Mouse (Mus musculus): ENCODE results near the gene Stk39. TPM values are rescaled to one million over a fixed set of nuclear protein-coding genes. Genes with fewer than 3 reads are reported as not detected.
"Not testable (repeated sequence)": the region's sequence is repeated elsewhere in the genome, so short reads cannot be mapped to it uniquely, and the experiment has no call there.

Stk39 gene
- total RNA-seq, 2 experiments from 2014 or later = 24.1 to 24.3 TPM

GRCm38 (mm10) chr2:68244556-68244955 is 227.5 kb downstream of the Stk39 start:
- DNase-seq (ENCODE audit: low spot score in 2 of 2) = no peak

GRCm38 (mm10) chr2:68243879-68244553 is 228.1 kb downstream of the Stk39 start:
- DNase-seq (ENCODE audit: low spot score in 2 of 2) = no peak

GRCm38 (mm10) chr2:68243273-68243672 is 228.8 kb downstream of the Stk39 start:
- DNase-seq (ENCODE audit: low spot score in 2 of 2) = no peak

GRCm38 (mm10) chr2:68242069-68242468 is 230.0 kb downstream of the Stk39 start:
- DNase-seq (ENCODE audit: low spot score in 2 of 2) = no peak

- no peak for DNase-seq (ENCODE audit: low spot score in 2 of 2)
Observed at GRCm38 (mm10) chr2:68241640-68242039, 230.4 kb downstream of the Stk39 start.

- DNase-seq (ENCODE audit: low spot score in 2 of 2) = not testable (repeated sequence)
Observed at GRCm38 (mm10) chr2:68239415-68239814, 232.7 kb downstream of the Stk39 start.

- no peak for DNase-seq (ENCODE audit: low spot score in 2 of 2)
Observed at GRCm38 (mm10) chr2:68232929-68233328, 239.1 kb downstream of the Stk39 start.

GRCm38 (mm10) chr2:68229872-68230271 is 242.2 kb downstream of the Stk39 start:
- DNase-seq (ENCODE audit: low spot score in 2 of 2) = no peak

GRCm38 (mm10) chr2:68229081-68229480 is 243.0 kb downstream of the Stk39 start:
- DNase-seq (ENCODE audit: low spot score in 2 of 2) = no peak

- no peak for DNase-seq (ENCODE audit: low spot score in 2 of 2)
Observed at GRCm38 (mm10) chr2:68222227-68222873, 249.7 kb downstream of the Stk39 start.

GRCm38 (mm10) chr2:68221226-68221625 is 250.8 kb downstream of the Stk39 start:
- no peak for DNase-seq (ENCODE audit: low spot score in 2 of 2)

GRCm38 (mm10) chr2:68219823-68220222 is 252.2 kb downstream of the Stk39 start:
- DNase-seq (ENCODE audit: low spot score in 2 of 2) = no peak

- no peak for DNase-seq (ENCODE audit: low spot score in 2 of 2)
Observed at GRCm38 (mm10) chr2:68215176-68215575, 256.9 kb downstream of the Stk39 start.

- DNase-seq (ENCODE audit: low spot score in 2 of 2) = no peak
Observed at GRCm38 (mm10) chr2:68214400-68214799, 257.7 kb downstream of the Stk39 start.

GRCm38 (mm10) chr2:68211443-68211842 is 260.6 kb downstream of the Stk39 start:
- no peak for DNase-seq (ENCODE audit: low spot score in 2 of 2)

- no peak for DNase-seq (ENCODE audit: low spot score in 2 of 2)
Observed at GRCm38 (mm10) chr2:68196245-68196644, 275.8 kb downstream of the Stk39 start.

GRCm38 (mm10) chr2:68194444-68194843 is 277.6 kb downstream of the Stk39 start:
- no peak for DNase-seq (ENCODE audit: low spot score in 2 of 2)

- no peak for DNase-seq (ENCODE audit: low spot score in 2 of 2)
Observed at GRCm38 (mm10) chr2:68193465-68193837, 278.6 kb downstream of the Stk39 start.

- DNase-seq (ENCODE audit: low spot score in 2 of 2) = no peak
Observed at GRCm38 (mm10) chr2:68192605-68193464, 279.2 kb downstream of the Stk39 start.

- DNase-seq (ENCODE audit: low spot score in 2 of 2) = no peak
Observed at GRCm38 (mm10) chr2:68176425-68176824, 295.6 kb downstream of the Stk39 start.

GRCm38 (mm10) chr2:68171306-68171705 is 300.8 kb downstream of the Stk39 start:
- DNase-seq (ENCODE audit: low spot score in 2 of 2) = no peak

GRCm38 (mm10) chr2:68162012-68162411 is 310.1 kb downstream of the Stk39 start:
- DNase-seq (ENCODE audit: low spot score in 2 of 2) = no peak

Data from gastrocnemius, postnatal 4 days (tissue).